Mouse (Mus musculus) brown adipose tissue, adult 24 weeks (tissue): Measurements from ENCODE around the gene Tspan9. TPM values are rescaled to one million over a fixed set of nuclear protein-coding genes. Genes with fewer than 3 reads are reported as not detected.

Experiments used
- H3K27ac ChIP-seq: fragments of 200-500 bp; replicated peaks from 2 replicates; pipeline ENCODE4 v1.5.1; 2012; ENCODE audit warnings: low read depth, mild to moderate bottlenecking, low read length
- H3K4me1 ChIP-seq: fragments of 200-500 bp; 2 replicates; pipeline ENCODE4 v1.6.1; 2012; ENCODE audit warnings: low read length, mixed read lengths; ENCODE audit not compliant: control insufficient read depth, insufficient read depth, insufficient read length
- H3K4me3 ChIP-seq: fragments of 200-500 bp; 2 replicates; pipeline ENCODE4 v1.5.1; 2012; ENCODE audit warnings: low read depth, mild to moderate bottlenecking, low read length, moderate library complexity; ENCODE audit not compliant: insufficient read depth
- polyA plus RNA-seq: library from polyadenylated mRNA; stranded (reverse); fragments of >200 nt; gene quantifications from 2 replicates; pipeline ENCODE4 v1.2.4, GENCODE M21; 2012; ENCODE audit not compliant: missing spikeins, insufficient read depth, insufficient read length

The Tspan9 gene
- polyA plus RNA-seq, 1 experiment = 7.5 TPM

DNA sequence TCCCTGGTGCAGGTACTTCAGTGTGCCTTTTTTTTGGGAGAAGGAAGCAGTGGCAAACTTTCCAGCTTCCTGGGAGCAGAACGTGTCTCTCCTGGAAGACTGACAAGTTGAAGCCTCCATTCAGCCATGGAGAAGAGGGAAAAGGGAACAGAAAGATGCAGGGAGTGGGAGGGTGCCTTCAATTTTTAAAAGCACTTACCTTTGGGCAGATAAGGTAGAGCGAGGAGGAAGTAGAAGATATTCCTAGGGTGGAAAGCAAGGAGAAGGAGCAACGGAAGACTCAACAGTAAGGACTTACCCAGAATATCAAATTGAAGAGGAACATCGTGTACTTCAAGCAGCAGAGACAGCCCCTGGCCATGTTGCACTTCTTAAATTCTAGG lies 109.5 kb downstream of the Tspan9 start:
- Histone ChIP-seq H3K27ac (no peak overlapping the region), H3K4me3 (peak overlapping the region; percentile 61), H3K4me1 (peaks cover 11% of the 10 kb centered on the region; the same call in 1 of the 2 replicates)

GRCm38 (mm10) chr6:128033172-128033867 lies 110.1 kb downstream of the Tspan9 start:
- Histone ChIP-seq H3K4me1 (peaks cover 8% of the 10 kb centered on the region; the same call in 1 of the 2 replicates), H3K27ac (no peak overlapping the region)

DNA sequence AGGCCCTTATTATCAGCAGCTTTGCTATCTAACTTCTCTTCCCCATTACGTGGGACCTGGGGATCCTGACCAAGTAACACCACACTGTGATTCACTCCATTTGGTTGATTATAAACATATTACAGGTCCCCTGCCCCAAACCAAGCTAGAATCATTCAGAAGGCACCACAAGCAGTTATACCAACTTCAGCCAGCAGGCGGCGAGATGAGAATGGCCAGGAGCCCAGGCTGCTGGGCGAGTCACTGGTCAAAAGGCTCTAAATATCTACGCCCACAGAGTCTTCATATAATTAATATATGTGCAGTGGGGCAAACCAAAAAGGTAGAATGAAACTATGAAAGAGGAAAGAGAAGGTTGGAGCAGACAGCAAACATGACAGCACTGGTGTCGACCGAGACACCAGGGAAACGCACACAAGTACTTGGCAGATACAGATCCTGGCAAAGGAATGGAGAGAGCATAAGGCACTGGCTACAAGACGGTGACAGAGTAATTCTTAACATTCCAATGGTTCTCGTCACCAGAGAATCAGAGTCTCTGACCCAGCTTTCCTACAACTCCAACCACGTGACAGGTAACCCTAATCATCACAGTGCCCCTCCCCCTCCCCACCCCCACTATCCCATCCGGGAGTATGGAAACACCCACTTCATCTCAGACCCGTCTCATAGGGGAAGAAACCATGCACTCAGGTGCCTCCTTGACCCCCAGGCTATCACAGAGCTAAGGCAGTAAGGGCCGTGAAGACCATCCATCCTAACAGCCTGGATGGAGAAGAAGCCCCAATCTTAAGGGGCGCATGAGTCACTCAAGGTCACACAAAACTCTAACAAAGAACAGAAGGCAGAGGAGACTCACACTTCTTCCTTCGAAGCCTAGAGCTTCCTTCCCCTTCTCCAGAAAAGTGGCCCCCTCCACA lies 110.9 kb downstream of the Tspan9 start:
- Histone ChIP-seq H3K4me3 (0 out of 2 replicates have a peak overlapping the region, but pooled peaks have one; percentile 19), H3K4me1 (peaks cover 7% of the 10 kb centered on the region; the same call in 1 of the 2 replicates), H3K27ac (no peak overlapping the region)

More at GRCm38 (mm10) chr6:128033172-128033867, 110.1 kb downstream of the Tspan9 start:
- no peak overlapping the region for H3K4me3 ChIP-seq

DNA sequence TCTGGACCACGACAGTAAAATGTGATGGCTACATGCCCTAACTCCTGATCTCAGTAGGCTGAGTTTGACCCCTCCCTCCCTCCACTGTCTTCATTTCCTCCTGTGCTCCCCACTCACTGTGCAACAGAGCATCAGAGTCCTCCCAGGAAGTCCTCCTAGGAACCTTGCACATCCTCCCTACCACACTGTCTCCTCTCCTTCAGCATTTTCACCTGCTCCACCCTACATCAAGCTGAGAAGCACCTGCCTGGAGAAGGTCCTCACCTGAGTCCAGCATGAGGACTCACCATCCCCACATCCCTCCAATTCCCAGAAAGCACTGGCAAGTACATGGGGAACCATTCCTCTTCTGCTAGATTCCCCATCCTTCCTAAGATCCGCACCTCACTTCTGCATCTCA lies 111.8 kb downstream of the Tspan9 start:
- no peak overlapping the region for H3K4me3 ChIP-seq
- no peak overlapping the region for H3K27ac ChIP-seq
- H3K4me1 ChIP-seq = peaks cover 7% of the 10 kb centered on the region; the same call in 1 of the 2 replicates

- peaks cover 7% of the 10 kb centered on the region; the same call in 1 of the 2 replicates for H3K4me1 ChIP-seq
- no peak overlapping the region for H3K27ac ChIP-seq
- H3K4me3 ChIP-seq = no peak overlapping the region
Measured at GRCm38 (mm10) chr6:128031096-128031495, 112.3 kb downstream of the Tspan9 start.

DNA sequence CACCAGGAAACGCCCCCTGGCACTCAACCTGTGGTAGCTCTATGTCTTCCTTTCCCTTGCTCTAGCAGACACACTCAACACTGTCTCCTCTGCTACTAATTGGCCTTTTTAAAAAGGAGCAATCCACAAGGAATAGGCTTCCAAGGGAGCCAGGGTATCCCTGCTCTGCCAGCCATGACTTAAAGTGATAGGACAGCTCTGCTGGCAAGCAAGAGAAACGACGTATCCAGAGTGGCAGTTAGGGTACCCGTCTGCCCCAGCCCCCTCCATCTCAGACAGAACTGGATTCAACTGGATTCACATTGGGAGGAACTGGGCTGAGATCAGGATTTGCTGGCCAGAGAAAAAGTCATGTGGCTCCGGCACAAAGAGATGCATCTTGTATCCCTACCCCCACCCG lies 112.9 kb downstream of the Tspan9 start:
- H3K27ac ChIP-seq = no peak overlapping the region
- H3K4me1 ChIP-seq = peaks cover 7% of the 10 kb centered on the region; the same call in 1 of the 2 replicates
- no peak overlapping the region for H3K4me3 ChIP-seq

- Histone ChIP-seq H3K4me1 (peaks cover 7% of the 10 kb centered on the region; the same call in 1 of the 2 replicates), H3K27ac (no peak overlapping the region), H3K4me3 (no peak overlapping the region)
Measured at GRCm38 (mm10) chr6:128029517-128030348, 113.7 kb downstream of the Tspan9 start.

- no peak overlapping the region for H3K4me3 ChIP-seq
- H3K27ac ChIP-seq = no peak overlapping the region
- H3K4me1 ChIP-seq = no peaks in the 10 kb centered on the region
Measured at GRCm38 (mm10) chr6:128028116-128028940, 115.1 kb downstream of the Tspan9 start.

GRCm38 (mm10) chr6:128025997-128026396 lies 117.4 kb downstream of the Tspan9 start:
- H3K4me3 ChIP-seq = no peak overlapping the region
- H3K4me1 ChIP-seq = no peaks in the 10 kb centered on the region
- no peak overlapping the region for H3K27ac ChIP-seq

- no peak overlapping the region for H3K27ac ChIP-seq
- H3K4me3 ChIP-seq = no peak overlapping the region
- H3K4me1 ChIP-seq = no peaks in the 10 kb centered on the region
Measured at GRCm38 (mm10) chr6:128025581-128025980, 117.8 kb downstream of the Tspan9 start.

DNA sequence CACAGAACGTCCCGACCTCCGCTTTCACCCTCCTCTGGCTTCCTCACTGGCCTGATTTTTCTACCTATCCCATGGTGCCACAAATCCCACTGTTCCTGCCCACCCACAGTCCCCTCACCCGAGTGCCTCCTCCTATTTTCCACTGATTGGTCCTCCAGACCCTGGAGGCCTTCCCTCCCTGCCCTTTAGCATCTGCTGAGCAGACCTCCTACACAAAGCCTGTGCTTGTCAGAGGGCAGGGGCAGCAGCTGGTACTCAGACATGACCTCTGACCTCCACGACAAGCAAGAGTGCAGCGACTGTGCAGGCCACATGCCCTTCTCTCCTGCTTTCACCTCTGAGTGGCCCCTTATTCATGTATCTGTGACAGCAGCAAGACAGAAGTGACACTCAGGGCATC lies 121.2 kb downstream of the Tspan9 start:
- Histone ChIP-seq H3K4me1 (no peaks in the 10 kb centered on the region), H3K27ac (no peak overlapping the region), H3K4me3 (no peak overlapping the region)

GRCm38 (mm10) chr6:128021931-128022202 lies 121.5 kb downstream of the Tspan9 start:
- Histone ChIP-seq H3K4me1 (no peaks in the 10 kb centered on the region), H3K4me3 (no peak overlapping the region), H3K27ac (no peak overlapping the region)

- Histone ChIP-seq H3K4me3 (no peak overlapping the region), H3K4me1 (no peaks in the 10 kb centered on the region), H3K27ac (no peak overlapping the region)
Measured at GRCm38 (mm10) chr6:128021106-128021930, 122.1 kb downstream of the Tspan9 start.
